Mouse (Mus musculus) gastrocnemius, adult 8-10 months (tissue): ENCODE results near the gene Msi2. TPM values are rescaled to one million over a fixed set of nuclear protein-coding genes. Genes with fewer than 3 reads are reported as not detected.

Experiments
- DNase-seq, 2 experiments: peaks; one replicate each; pipeline ENCODE4 v3.0.0; 2022; ENCODE audit warnings: low spot score in 2 of 2
- total RNA-seq, 4 experiments: library from RNA; stranded (reverse); gene quantifications; 2 replicates each; pipeline ENCODE4 v1.2.4; 2022

Gene Msi2
- total RNA-seq, 4 experiments from 2014 or later: 150 to 209 (median 176) TPM

DNA sequence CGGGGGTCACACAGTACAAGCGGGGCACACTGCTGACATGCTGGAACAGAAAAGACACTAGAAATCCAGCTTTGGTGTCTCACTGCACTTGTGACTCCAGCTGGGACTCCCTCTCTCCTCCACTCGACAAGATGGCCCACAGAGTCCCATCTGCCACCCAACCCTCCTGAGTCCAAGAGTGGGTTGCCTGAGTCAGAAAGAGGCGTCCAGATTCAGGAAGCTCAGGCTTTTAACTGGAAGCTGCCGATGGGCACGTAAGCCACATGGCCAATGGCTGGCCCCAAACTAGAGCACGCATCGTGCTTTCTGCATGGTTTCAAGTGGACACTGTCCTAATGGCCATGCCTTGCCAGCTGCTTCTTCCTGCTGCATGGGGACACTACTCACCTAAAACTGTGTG lies 126.2 kb downstream of the Msi2 start:
- DNase-seq: no peak

DNA sequence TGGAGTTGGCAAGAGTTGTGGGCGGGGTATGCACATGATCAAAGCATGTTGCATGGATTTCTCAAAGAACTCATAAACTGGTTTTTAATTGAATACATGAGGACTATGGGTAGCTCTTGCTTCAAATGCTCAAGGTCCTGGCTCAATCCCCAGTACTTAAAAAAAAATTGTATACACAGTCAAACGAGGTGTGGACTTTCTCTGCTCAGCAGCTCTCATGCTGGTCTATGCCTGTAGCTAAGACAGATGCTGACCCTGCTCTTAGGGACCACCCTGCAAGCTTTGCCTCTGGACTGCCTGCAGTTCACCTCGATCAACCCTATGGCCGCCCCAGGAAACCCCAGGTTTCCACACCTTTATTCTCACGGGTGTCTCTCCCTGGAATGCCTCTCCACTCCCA lies 127.7 kb downstream of the Msi2 start:
- DNase-seq: no peak

DNA sequence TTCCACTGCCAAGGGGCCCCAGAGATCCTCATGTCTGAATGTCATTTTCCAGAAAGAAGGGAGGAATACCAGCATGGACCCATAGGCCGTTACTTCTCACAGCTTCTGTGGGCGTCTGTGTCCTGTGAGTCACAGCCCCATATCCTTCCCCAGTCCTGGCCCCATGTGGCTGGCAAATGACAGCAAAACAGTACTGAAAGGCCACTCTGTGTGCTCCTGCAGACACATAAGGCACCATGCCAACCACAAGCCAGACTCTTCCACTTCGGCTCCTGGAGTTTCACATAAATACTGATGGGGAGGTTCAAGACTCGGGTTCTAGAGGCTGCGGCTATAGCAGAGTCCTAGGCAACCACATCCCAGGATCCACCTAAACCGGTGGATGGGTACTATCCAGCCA lies 128.7 kb downstream of the Msi2 start:
- no peak for DNase-seq

DNA sequence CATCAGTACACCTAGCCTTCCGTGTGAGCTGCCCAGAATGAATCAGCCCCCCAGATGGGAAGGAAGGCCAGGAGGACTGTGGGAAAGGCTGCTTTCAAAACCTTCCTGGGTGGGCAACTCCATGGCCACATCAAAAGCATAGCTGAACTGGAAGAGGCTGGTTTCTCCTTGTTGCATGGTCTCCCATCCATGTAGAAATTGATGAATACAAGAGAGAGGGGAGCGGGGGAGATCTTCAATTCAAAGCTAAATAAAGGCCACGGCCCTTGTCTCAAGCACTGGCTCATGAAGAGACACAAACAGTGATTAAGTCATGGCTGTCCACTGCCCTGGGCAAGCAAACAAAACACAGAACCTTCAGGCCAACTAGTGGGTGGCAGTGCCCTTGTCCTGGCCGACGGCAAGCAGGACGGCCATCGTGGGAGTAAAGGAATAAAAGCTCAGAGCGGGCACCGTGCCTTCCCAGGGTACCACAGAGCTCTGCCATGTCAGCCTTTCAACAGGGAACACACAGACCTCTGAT lies 129.6 kb downstream of the Msi2 start:
- DNase-seq: no peak

DNA sequence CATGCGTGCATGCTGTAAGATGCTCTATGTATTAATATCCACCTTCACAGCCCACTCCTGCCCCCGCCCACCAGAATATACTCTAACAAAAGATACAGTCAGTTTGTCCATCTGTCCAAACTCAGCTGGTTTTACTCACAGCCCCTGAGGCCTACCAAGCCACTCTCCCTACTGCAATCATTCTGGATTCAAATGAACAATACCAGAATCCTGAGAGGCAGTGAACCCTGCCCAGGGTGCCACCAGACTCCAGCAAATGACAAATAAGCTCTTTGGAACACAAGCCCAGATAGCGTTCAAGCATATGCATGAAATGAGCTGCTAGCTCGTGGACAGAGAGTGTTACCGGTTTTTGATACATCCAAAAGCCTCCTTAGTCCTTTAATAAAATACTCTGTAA lies 130.6 kb downstream of the Msi2 start:
- DNase-seq: no peak

DNA sequence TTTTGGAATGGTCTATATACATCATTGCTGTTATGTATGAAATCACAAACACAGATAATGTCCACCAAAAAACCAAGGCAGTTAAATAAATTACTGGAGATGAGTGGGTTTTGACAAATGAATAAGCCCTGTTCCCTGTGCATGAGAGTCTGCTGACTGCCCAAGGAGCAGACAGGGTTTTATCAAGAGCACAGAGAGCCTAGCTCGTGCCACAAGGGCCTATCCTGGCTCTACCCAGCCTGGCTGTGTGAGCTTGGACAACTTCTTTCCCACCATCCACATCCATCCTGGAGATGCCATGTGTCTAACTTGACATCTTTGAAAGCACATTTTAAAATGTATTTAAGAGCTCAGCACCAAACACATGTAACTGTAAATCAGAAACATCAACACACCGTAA lies 132.4 kb downstream of the Msi2 start:
- DNase-seq: no peak

DNA sequence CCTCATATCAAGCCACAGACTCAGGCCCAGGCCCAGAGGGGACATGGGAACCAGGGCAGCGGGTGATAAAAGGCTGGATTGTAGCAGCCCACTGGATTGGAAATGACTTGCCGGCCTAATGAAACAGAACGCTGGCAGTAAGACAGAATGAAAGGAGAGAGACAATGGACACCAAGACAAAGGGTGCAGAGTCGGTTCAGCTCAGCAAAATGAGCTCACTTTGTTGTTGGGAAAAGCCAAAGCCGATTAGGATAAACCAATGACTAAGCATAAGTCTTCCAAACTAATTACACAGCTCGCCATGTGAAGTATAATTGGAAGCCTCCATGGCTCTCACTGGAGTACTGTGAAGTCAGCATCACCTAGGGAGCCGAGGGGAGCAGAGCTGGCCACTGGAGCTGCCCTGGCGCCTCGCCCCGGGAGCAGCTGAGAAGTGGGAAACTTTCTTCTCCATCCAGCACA lies 133.1 kb downstream of the Msi2 start:
- DNase-seq: peak; percentile 55 to 60

DNA sequence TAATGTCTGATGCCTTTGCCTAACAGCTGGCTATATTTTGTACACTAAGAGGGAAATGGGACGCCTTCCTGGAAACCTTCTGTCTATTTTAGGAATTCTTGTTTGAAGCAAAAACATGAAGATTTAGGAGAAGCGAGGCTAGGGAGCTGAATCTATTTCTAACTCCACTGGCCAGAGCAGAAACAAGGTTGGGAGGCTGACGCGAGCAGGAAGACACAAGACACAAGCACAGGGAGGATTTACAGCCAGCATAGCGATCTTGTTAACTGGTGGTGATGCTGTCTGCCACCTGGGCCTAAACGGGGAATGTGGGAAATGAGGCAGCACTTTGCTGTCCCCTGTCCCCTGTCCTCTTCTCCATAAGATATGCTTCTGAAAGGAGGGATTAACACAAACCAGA lies 134.4 kb downstream of the Msi2 start:
- DNase-seq: no peak

DNA sequence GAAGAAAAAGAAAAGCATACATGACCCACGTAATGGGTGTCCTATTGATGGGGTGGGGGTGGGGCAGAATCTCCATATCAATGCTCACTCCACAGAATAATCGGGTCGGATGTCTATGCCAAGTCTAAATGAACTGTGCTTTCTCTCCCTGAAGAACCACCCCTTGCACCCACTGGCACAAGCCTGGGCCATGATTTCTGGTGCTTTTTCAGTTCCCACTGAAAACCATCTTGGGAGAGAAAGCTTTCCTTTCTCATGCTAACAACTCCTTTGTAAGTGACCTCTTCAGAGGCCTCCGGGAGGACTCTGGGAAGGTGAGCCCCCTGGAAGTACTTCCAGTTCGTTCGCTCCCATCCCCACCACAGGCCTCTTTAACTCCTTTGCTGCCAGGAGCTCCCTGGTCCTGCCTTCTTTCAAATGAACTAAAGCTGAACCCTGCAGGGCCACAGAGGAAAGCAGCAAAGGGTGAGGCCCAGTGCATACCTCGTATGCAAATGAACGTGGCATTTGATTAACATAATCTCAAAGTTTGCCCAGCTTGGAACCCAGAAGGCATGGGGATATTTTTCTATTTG lies 135.0 kb downstream of the Msi2 start:
- DNase-seq: no peak

DNA sequence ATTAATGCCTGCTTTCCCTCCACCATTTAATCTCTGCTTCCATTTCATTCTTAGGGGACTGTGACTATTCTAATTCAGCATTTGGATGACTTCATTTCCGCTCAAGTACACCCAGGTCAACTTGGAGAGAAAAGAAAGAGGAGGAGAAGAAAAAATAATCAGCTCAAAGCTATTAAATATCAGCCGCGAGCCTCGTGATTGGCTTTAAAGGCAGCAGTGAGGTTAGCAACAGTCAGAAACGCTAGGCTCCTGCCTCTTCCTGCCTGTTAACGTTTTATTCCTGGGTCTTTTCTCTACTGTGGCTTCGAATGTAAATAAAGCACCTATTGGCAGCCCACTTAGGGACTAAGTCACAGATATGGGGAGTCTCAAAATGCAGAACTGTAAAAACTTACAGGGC lies 135.5 kb downstream of the Msi2 start:
- no peak for DNase-seq

DNA sequence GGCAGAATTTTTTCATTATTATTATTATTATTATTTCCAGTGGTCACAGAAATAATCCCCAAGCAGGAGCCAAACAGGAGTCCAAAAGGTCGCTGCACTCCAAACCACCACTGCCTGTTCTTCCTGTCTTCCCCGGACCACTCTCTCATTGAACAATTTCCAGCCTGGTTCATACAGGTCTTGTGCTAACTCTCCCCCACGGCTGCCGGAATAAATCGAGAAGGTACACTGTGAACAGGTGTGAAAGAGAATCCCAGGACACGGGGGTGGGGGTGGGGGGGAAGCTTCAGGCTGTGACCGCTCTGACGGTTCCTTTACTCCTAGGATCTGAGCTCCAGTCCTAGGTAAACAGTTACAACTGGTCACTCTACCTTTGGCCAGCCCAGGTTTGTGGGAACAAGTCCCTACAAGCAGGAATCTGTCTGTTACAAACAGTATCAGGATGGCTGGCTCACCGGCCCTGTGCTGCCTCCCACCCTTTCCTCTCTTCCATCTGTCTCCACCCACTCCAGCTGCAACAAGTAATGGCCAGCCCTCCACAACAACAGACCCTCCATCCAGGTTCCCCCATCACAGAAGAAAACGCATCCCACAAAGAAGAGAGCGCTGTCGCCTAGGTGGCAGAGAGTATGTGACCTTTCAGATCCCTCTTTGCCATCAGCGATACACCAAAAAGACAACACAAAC lies 136.1 kb downstream of the Msi2 start:
- DNase-seq: no peak

DNA sequence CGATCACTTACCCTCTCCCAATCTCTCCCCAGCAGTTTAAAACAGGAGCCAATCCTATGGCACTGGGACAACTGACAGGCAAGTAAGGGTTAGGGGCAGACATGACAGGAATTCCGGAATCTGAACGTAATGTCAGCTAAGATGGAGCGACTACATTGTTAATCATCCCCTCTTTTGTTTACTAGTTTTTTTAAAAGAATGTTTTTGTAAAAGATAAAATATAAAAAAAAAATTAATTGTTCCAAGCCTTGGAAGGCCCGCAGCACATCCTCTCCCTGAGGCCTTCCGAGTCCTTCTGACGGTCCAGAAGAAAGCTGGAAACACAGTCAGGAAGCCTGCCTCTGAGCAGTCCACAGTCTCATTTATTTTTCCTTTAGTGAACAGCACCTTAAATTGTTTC lies 136.9 kb downstream of the Msi2 start:
- DNase-seq: no peak

DNA sequence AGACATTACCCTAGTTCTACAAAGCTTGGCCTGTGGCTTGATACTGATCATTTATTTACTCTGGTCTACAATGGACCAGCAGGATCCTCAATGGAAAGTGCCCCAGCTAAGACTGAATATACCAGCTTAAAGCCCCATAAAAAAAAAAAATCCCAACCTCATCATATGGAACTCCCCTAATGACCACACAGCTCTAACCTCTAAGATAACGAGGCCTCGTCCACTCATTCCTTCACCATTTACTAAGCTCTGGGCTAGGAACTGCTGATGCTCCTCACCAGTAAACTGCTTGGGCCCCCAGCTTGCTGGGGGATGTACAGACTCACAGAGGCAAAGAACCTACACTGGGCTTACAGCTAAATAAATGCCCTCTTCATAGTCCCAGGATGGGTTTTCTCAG lies 139.6 kb downstream of the Msi2 start:
- no peak for DNase-seq

DNA sequence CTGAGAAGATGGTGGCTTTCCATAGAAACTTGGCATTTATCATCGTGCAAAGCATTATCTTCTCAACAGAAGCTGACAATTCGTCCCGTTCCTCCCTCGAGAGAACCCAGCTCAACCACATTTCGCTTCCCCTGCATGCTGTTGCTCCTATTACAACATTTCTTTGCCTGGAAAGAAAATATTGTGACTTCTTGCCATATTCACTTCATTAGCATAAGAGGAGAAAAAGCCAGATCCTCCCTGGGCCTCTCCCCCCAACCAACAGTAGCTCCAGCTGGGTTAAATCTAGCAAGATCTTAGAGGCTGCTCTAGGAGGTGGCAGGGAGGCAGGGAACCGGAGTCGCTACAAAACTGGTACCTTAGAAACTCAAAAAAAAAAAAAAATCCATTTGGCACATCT lies 141.2 kb downstream of the Msi2 start:
- no peak for DNase-seq

DNA sequence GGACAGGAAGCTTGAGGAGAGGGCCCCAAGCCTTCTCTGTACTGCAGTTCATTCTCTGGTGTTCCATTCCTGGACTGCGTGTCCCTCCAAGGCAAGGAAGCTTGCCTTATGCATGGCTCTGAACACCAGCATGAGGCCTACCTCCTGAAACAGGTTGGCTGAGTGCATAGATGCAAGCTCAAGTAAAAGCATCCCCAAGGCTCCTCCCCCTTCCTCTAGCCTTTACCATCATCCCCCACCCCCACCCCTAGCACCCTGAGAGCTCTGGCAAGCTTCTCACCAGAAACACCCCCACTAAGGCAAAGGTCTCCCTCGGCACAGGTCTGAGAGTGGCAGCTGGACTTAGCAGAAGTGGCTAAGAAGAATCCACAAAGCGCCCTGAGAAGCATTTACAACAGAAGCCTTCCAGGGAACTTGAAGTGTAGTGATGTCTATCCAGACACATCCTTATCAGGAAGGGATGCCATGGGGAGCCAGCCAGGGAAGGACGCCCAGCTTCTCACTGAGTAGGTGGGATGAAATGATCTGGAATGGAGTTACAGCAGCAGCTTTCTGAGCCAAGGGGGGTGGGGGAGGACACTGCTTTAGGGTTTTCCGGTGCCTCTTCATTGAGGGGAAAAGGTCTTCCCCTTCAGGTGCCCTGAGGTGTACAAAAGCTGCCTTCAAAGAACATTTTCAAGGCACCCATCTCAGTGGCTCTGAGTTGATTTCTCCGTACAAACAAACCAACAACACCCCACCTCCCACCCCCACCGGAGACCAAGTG lies 141.9 kb downstream of the Msi2 start:
- DNase-seq: no peak

DNA sequence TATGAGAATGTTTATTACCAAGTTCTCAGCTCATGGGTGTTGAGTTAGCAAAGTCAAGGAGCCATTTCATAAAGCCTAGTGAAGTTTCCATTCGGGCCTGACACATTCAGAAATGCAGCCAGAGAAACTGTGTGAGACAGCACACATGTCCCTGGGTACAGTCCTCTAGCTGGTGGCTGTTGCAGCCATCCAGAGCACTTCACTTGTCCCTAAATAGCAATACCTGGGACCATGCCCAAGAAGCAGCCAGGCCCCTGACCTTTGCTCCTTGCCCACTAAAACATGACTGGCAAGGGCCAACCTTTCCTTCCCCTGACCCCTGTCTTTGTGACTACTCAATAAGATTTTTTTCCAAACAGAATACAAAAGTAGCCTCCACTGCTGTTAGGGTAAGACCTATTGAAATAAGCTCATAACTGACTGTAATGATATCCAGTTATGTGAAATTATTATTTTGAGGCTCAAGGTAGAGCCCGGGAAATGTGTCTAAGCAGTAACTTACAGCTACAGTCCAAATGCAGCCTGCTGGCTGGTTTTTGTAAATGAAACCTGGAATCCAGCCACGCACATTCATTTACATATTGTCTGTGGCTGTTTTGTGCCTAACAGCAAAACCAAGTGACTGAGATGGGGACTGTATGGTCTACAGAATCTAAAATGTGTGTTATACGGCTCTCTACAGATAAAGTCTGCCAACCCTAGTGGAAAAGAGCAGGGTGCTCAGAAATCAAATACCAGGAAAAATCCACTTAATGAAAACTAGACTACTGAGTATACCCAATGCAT lies 143.5 kb downstream of the Msi2 start:
- DNase-seq: no peak

DNA sequence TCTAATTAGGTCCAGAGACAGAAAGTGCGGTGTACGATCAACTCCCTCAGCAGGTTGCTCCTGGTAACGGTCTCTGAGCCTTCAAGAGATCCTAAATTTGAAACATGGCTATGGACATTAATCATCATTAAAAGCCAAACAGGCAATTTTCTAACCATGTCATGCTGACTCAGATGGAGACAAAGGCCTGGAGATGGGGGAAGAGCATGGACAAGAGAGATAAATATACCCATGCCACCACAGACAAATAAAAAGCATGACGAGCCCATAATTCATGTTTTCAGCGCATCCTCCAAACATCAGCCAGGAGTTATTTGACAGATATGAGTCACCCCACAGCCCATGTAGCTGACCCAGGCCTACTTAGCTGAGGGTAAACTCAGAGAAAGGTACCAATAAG lies 145.3 kb downstream of the Msi2 start:
- no peak for DNase-seq

DNA sequence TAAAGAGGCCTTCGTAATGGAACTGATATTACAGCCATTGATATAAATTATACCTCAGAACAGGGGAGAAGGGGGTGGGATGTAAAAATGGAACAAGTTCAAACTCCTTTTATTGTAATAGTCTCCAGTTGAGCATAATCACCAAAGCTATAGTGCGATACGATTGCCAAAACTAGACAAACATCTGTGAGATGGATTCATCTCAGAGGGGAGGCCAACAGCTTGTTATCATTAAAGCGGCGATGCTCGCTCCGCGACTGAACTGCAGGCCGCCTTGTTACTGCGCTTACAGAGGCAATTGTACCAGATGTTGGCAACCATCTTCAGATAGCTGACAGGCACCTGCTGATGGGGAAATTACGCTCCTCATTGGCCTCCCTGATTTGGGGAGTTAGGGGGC lies 145.9 kb downstream of the Msi2 start:
- no peak for DNase-seq

DNA sequence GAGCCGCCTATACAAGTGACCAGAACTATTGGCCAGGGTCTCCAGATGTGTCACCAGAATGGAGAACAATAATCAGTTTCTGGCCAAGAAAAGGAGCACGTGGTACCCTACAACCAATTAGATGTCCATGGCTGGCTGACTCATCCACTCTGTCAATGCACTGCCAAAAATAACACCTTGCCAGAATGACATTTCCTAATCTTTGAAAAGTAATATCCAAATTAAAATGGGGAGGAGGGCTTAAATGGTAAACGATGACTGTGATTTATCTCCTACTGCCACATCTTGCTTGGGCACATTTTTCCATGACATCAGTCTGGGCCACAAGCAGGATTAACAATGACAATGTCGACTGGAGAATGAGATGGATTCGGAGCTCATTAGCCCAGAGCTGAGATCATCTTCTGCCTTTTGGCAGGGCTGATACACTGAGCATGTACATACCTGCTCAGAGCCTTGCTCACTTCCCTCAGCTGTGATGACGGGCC lies 147.6 kb downstream of the Msi2 start:
- no peak for DNase-seq

DNA sequence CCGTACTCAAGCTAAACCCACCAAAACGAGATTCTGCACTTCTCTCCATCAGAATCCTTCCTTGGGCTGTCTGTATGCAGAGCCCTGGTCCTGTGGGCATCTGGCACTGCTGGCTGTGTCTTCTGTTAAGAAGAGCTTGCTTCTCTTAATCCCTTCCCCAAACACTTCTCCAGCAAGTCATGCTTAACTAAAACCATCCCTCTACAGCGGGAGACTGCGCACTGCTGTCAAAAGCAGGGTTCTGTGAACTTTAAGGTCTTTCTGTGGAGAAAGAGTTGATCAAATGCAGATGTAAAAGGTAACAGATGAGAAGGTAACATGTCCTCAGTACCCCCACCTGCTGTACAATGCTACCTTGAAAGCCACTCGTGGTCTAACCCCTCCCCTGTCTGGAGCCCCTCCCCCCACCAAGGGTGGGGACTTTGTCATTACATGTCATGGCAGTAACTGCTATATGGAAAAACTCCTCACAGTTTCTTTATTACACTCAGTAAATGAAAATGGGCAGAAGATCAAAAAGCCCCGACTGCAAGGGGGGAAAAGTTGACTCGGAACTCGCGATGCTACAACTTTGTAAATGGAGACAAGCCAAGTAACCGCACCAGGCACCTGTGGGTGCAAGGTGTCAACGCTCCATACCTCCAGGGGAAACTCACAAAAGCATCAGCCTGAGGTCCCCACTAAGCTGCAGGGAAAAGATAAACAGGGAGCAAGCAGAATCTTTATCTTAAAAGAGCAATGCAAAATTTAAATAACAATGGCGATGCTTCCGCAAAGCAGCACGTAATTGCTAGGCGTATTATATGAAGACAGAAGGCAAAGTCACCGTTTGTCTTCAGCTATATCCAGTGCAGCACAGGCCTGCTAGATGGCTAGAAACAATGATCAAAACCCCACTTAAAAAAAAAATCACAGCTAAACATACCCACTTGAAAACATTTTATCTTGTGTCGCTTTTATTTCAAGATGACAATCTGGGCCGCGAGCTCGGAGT lies 151.4 kb downstream of the Msi2 start:
- DNase-seq: no peak
